ENCODE assay signal across 10 mouse cellular contexts in genomic region chr4:150581931-150582723, GRCm38 (mm10).
DNase-seq lines count a peak whose midpoint lies in the region; ATAC-seq and TF ChIP-seq lines count a peak whose summit lies in the region.
"Had no signal": no experiment of that assay in that cellular context is flagged by ENCODE, and none has a peak within 500 bp of the region (broad histone marks: within the 10 kb centered on the region; RNA-seq: fewer than 3 reads in every experiment).

No protein-coding gene starts in this region.

- no peak for TF ChIP-seq CTCF in cortical plate, adult 2 months (IDR thresholded peaks at IDR 0.05; ENCODE audit: extremely low read depth, insufficient read depth, low read length)

- no peak overlapping the region for H3K4me3 ChIP-seq in cortical plate, adult 2 months (ENCODE audit: insufficient read depth, low read length)
- no peak overlapping the region for H3K4me3 ChIP-seq in limb, embryonic 15.5 days
- H3K4me3 ChIP-seq: liver, embryonic 13.5 days had no signal

- peaks cover 29% of the 10 kb centered on the region for H3K4me1 ChIP-seq in cortical plate, adult 2 months (ENCODE audit: control insufficient read depth, insufficient read depth, low read length)
- H3K4me1 ChIP-seq in limb, embryonic 15.5 days: peaks cover 40% of the 10 kb centered on the region

- H3K27ac ChIP-seq in cortical plate, adult 2 months (ENCODE audit: insufficient read depth, low read length): peak overlapping the region; percentile 62
- peak overlapping the region; percentile 86 for H3K27ac ChIP-seq in limb, embryonic 15.5 days

- DNase-seq in layer of hippocampus, adult 9-11 months: peak; percentile 47
- DNase-seq in layer of hippocampus, adult 8-10 months (ENCODE audit: low spot score in 2 of 2): no peak
- peak; percentile 51 for DNase-seq in NIH3T3 (ENCODE audit: low read depth)
- no peak for DNase-seq in adrenal gland, adult 2 months
- no peak for DNase-seq in gastrocnemius, adult 8-10 months (ENCODE audit: low spot score in 2 of 2)
- DNase-seq: adrenal gland, postnatal 36 days; liver, embryonic 13.5 days; retina, postnatal 1 day had no signal

- no peak for TF ChIP-seq POLR2A in cortical plate, adult 2 months (IDR thresholded peaks at IDR 0.05; ENCODE audit: extremely low read depth, insufficient read depth, low read length)

- H3K36me3 ChIP-seq in limb, embryonic 15.5 days: no peaks in the 10 kb centered on the region

- H3K9me3 ChIP-seq in limb, embryonic 15.5 days: no peaks in the 10 kb centered on the region
- H3K9me3 ChIP-seq: liver, embryonic 13.5 days had no signal

- H3K9ac ChIP-seq in limb, embryonic 15.5 days: no peak overlapping the region
- H3K9ac ChIP-seq: liver, embryonic 13.5 days had no signal

- no peak for ATAC-seq in limb, embryonic 15.5 days (ENCODE audit: insufficient number of reproducible peaks, low FRiP score, low TSS enrichment, low read depth)

- H3K27me3 ChIP-seq in limb, embryonic 15.5 days: no peaks in the 10 kb centered on the region
- H3K27me3 ChIP-seq: liver, embryonic 13.5 days had no signal

- H3K4me2 ChIP-seq in limb, embryonic 15.5 days: no peak overlapping the region
- H3K4me2 ChIP-seq: liver, embryonic 13.5 days had no signal

- 46% methylated on average over 10 of the region's 10 CpGs for WGBS in limb, embryonic 15.5 days

Comparison
In these comparisons a context has a peak if more than half of its experiments do, and no peak if none do; other contexts are left out.
1. DNase-seq: peak in layer of hippocampus, adult 9-11 months (single experiment) and NIH3T3 (single experiment); none in layer of hippocampus, adult 8-10 months (0 of 2), adrenal gland, adult 2 months (single experiment) and gastrocnemius, adult 8-10 months (0 of 2).